Mouse (Mus musculus) forebrain, embryonic 14.5 days (tissue): ENCODE data around the gene Prr36. TPM values are rescaled to one million over a fixed set of nuclear protein-coding genes. Genes with fewer than 3 reads are reported as not detected.
A peak's percentile ranks its signal among the peaks of the same experiment; 100 is the strongest.

Experiments used
- ATAC-seq: fragments of 200-750 bp; cut with Nextera tagmentation; 2 replicates; pipeline ENCODE4 v1.8.0; 2017; ENCODE audit warnings: mild to moderate bottlenecking, moderate library complexity
- DNase-seq: peaks from one replicate; pipeline ENCODE4 v3.0.0-alpha.2; 2015; ENCODE audit warnings: low spot score
- H3K27ac ChIP-seq: fragments of 300-500 bp; sonication (generic); 2 replicates; pipeline ENCODE4 v1.5.1; 2014; ENCODE audit warnings: low read depth, mild to moderate bottlenecking, control low read depth, low read length, moderate library complexity
- H3K27me3 ChIP-seq: fragments of 300-500 bp; sonication (generic); replicated peaks from 2 replicates; pipeline ENCODE4 v1.6.1; 2014; ENCODE audit warnings: low read length, control low read depth, mixed read lengths; ENCODE audit not compliant: control insufficient read depth, insufficient read depth
- H3K36me3 ChIP-seq: fragments of 300-500 bp; sonication (generic); 2 replicates; pipeline ENCODE4 v1.6.1; 2014; ENCODE audit warnings: low read length, control low read depth; ENCODE audit not compliant: control insufficient read depth, insufficient read depth
- H3K4me1 ChIP-seq: fragments of 300-500 bp; sonication (generic); 2 replicates; pipeline ENCODE4 v1.6.1; 2014; ENCODE audit warnings: antibody characterized with exemption, low read length, control low read depth; ENCODE audit not compliant: control insufficient read depth, insufficient read depth
- H3K4me2 ChIP-seq: fragments of 300-500 bp; sonication (generic); 2 replicates; pipeline ENCODE4 v1.6.1; 2014; ENCODE audit warnings: mild to moderate bottlenecking, control low read depth, low read length
- H3K4me3 ChIP-seq: fragments of 300-500 bp; sonication (generic); 2 replicates; pipeline ENCODE4 v1.5.1; 2014; ENCODE audit warnings: low read depth, low read length, control low read depth
- H3K9ac ChIP-seq: fragments of 300-500 bp; sonication (generic); 2 replicates; pipeline ENCODE4 v1.6.1; 2014; ENCODE audit warnings: mild to moderate bottlenecking, low read length, control low read depth, moderate library complexity
- H3K9me3 ChIP-seq: fragments of 300-500 bp; sonication (generic); replicated peaks from 2 replicates; pipeline ENCODE4 v1.6.1; 2016; ENCODE audit warnings: low read length, control low read depth, mixed read lengths; ENCODE audit not compliant: control insufficient read depth
- WGBS: fragments of 180-500 bp; shearing (Covaris S2); extraction: QIAGEN DNeasy Blood & Tissue Kit; methylation state at CpG from one replicate; pipeline ENCODE4 v1.1.7; 2014; 5-methylcytosine and 5-hydroxymethylcytosine counted together
- polyA plus RNA-seq: library from polyadenylated mRNA; unstranded; fragments of >200 nt; fragmentation: Nextera tagmentation; extraction: Ambion mirVana; gene quantifications from 2 replicates; pipeline ENCODE4 v1.2.1, GENCODE M21; 2014

The Prr36 gene
- polyA plus RNA-seq, 1 experiment from 2014 or later: 25.3 TPM

- peaks cover 70% of the 10 kb centered on the region for H3K36me3 ChIP-seq
- no peaks in the 10 kb centered on the region for H3K9me3 ChIP-seq
- H3K27ac ChIP-seq: no peak overlapping the region
- DNase-seq (no peak), ATAC-seq (no peak)
- H3K4me2 ChIP-seq: no peak overlapping the region
- whole genome bisulfite sequencing: 92% methylated on average over 8 of the region's 8 CpGs
- no peak overlapping the region for H3K4me3 ChIP-seq
- H3K4me1 ChIP-seq: no peaks in the 10 kb centered on the region
- no peaks in the 10 kb centered on the region for H3K27me3 ChIP-seq
- H3K9ac ChIP-seq: no peak overlapping the region
Measured at GRCm38 (mm10) chr8:4247241-4247640, 30.0 kb upstream of the Prr36 start.

GRCm38 (mm10) chr8:4245737-4246136 is 28.5 kb upstream of the Prr36 start:
- no peak overlapping the region for H3K9ac ChIP-seq
- H3K9me3 ChIP-seq: no peaks in the 10 kb centered on the region
- H3K4me1 ChIP-seq: peaks cover 2% of the 10 kb centered on the region; the same call in 1 of the 2 replicates
- 83% methylated on average over 12 of the region's 13 CpGs for WGBS
- no peak overlapping the region for H3K27ac ChIP-seq
- H3K36me3 ChIP-seq: peaks cover 84% of the 10 kb centered on the region
- H3K4me3 ChIP-seq: no peak overlapping the region
- DNase-seq: no peak
- ATAC-seq: no peak
- no peaks in the 10 kb centered on the region for H3K27me3 ChIP-seq
- H3K4me2 ChIP-seq: no peak overlapping the region

GRCm38 (mm10) chr8:4245061-4245460 is 27.8 kb upstream of the Prr36 start:
- ATAC-seq: no peak
- Histone ChIP-seq H3K9ac (no peak overlapping the region), H3K4me3 (no peak overlapping the region), H3K27ac (no peak overlapping the region), H3K4me1 (peaks cover 7% of the 10 kb centered on the region), H3K27me3 (no peaks in the 10 kb centered on the region), H3K9me3 (no peaks in the 10 kb centered on the region), H3K4me2 (no peak overlapping the region), H3K36me3 (peaks cover 86% of the 10 kb centered on the region)
- WGBS: 91% methylated on average over 5 of the region's 5 CpGs
- DNase-seq: no peak

- Histone ChIP-seq H3K36me3 (peaks cover 37% of the 10 kb centered on the region), H3K27me3 (no peaks in the 10 kb centered on the region), H3K4me3 (peak overlapping the region; percentile 75), H3K9me3 (no peaks in the 10 kb centered on the region), H3K9ac (peak overlapping the region; percentile 82), H3K4me2 (peak overlapping the region; percentile 90), H3K4me1 (peaks cover 17% of the 10 kb centered on the region), H3K27ac (peak overlapping the region; percentile 93)
- no peak for ATAC-seq
- WGBS: 15% methylated on average over 19 of the region's 19 CpGs
- DNase-seq: no peak
Measured at GRCm38 (mm10) chr8:4239193-4239890, 22.1 kb upstream of the Prr36 start.

GRCm38 (mm10) chr8:4238434-4239192 is 21.4 kb upstream of the Prr36 start, which contains the start of the genes Map2k7 and Gm49320:
Map2k7 (plus strand) TSS chr8:4238740.
Gm49320 (plus strand) TSS chr8:4238865.
- DNase-seq: peak; percentile 100
- Histone ChIP-seq H3K9ac (peak within 1 kb of the TSS; percentile 82), H3K36me3 (peaks cover 30% of the 10 kb centered on the region), H3K4me3 (peak within 1 kb of the TSS; percentile 75), H3K4me1 (peaks cover 17% of the 10 kb centered on the region), H3K27me3 (no peaks in the 10 kb centered on the region), H3K9me3 (no peaks in the 10 kb centered on the region), H3K4me2 (peak within 1 kb of the TSS; percentile 90), H3K27ac (peak within 1 kb of the TSS; percentile 93)
- under 1% methylated on average over 65 of the region's 71 CpGs for WGBS
- peak; percentile 95 for ATAC-seq

- no peaks in the 10 kb centered on the region for H3K27me3 ChIP-seq
- H3K4me2 ChIP-seq: peak overlapping the region; percentile 76
- no peak for ATAC-seq
- peak overlapping the region; percentile 75 for H3K4me3 ChIP-seq
- WGBS: 18% methylated on average over 15 of the region's 15 CpGs
- DNase-seq: no peak
- no peaks in the 10 kb centered on the region for H3K9me3 ChIP-seq
- H3K4me1 ChIP-seq: peaks cover 17% of the 10 kb centered on the region
- peaks cover 23% of the 10 kb centered on the region for H3K36me3 ChIP-seq
- H3K27ac ChIP-seq: peak overlapping the region; percentile 93
- peak overlapping the region; percentile 82 for H3K9ac ChIP-seq
Measured at GRCm38 (mm10) chr8:4237814-4238433, 20.7 kb upstream of the Prr36 start.

- Histone ChIP-seq H3K4me3 (no peak overlapping the region), H3K9ac (no peak overlapping the region), H3K9me3 (no peaks in the 10 kb centered on the region), H3K27me3 (no peaks in the 10 kb centered on the region), H3K27ac (no peak overlapping the region), H3K36me3 (no peaks in the 10 kb centered on the region), H3K4me2 (no peak overlapping the region), H3K4me1 (no peaks in the 10 kb centered on the region)
- WGBS: 65% methylated on average over 10 of the region's 10 CpGs
- no peak for DNase-seq
- no peak for ATAC-seq
Measured at GRCm38 (mm10) chr8:4230612-4231351, 13.5 kb upstream of the Prr36 start.

GRCm38 (mm10) chr8:4229784-4230183 is 12.5 kb upstream of the Prr36 start:
- H3K9ac ChIP-seq: no peak overlapping the region
- no peak for ATAC-seq
- H3K27me3 ChIP-seq: no peaks in the 10 kb centered on the region
- no peaks in the 10 kb centered on the region for H3K4me1 ChIP-seq
- H3K4me3 ChIP-seq: no peak overlapping the region
- no peak for DNase-seq
- no peak overlapping the region for H3K27ac ChIP-seq
- 80% methylated on average over 5 of the region's 5 CpGs for WGBS
- H3K4me2 ChIP-seq: no peak overlapping the region
- no peaks in the 10 kb centered on the region for H3K9me3 ChIP-seq
- H3K36me3 ChIP-seq: no peaks in the 10 kb centered on the region
